Mouse (Mus musculus) MEL (cell line): ENCODE measurements around the gene Shcbp1l.

Experiments
- CHD2 ChIP-seq: IDR thresholded peaks from 2 replicates; pipeline ENCODE4 v1.6.1; 2011; ENCODE audit warnings: low read length, improper control_type of control experiment
- CTCF ChIP-seq, 3 experiments: IDR thresholded peaks in 2 of 3; conservative IDR thresholded peaks in 1 of 3; 2 replicates each; pipeline ENCODE4 v1.5.1; 2011 to 2012; ENCODE audit warnings: low read length in 3 of 3, low read depth in 2 of 3, mild to moderate bottlenecking in 2 of 3, improper control_type of control experiment in 1 of 3, inconsistent platforms in 1 of 3, mixed read lengths in 1 of 3, moderate library complexity in 1 of 3; ENCODE audit not compliant: control insufficient read depth in 1 of 3, insufficient read depth in 1 of 3, poor library complexity in 1 of 3, severe bottlenecking in 1 of 3
- ELF1 ChIP-seq: IDR thresholded peaks from 2 replicates; pipeline ENCODE4 v1.6.1; 2014; ENCODE audit warnings: low read depth, mild to moderate bottlenecking, inconsistent platforms, low read length, improper control_type of control experiment, moderate library complexity
- EP300 ChIP-seq, 2 experiments: IDR thresholded peaks; 2 replicates each; pipeline ENCODE4 v1.6.1; 2011; ENCODE audit warnings: improper control_type of control experiment in 2 of 2, low read length in 2 of 2, low read depth in 1 of 2, mild to moderate bottlenecking in 1 of 2
- GATA1 ChIP-seq: IDR thresholded peaks from 2 replicates; pipeline ENCODE4 v1.6.1; 2011; ENCODE audit warnings: low read depth, low read length, improper control_type of control experiment
- HCFC1 ChIP-seq: IDR thresholded peaks from 2 replicates; pipeline ENCODE4 v1.6.1; 2012; ENCODE audit warnings: low read depth, mild to moderate bottlenecking, inconsistent platforms, low read length, improper control_type of control experiment, moderate library complexity
- POLR2A ChIP-seq, 2 experiments: IDR thresholded peaks; 2 replicates each; pipeline ENCODE4 v1.6.1; 2011 to 2012; ENCODE audit warnings: low read length in 2 of 2, mild to moderate bottlenecking in 2 of 2, control low read depth in 1 of 2, improper control_type of control experiment in 1 of 2, low read depth in 1 of 2, moderate library complexity in 1 of 2; ENCODE audit not compliant: control insufficient read depth in 1 of 2, insufficient read depth in 1 of 2, poor library complexity in 1 of 2

- TF ChIP-seq EP300 (IDR thresholded peaks at IDR 0.05; ENCODE audit: low read depth in 1 of 2, low read length in 2 of 2), result no peak
- TF ChIP-seq CTCF (IDR thresholded peaks at IDR 0.05 in 2 of 3, conservative IDR thresholded peaks at IDR 0.05 in 1 of 3; ENCODE audit: control insufficient read depth in 1 of 3, insufficient read depth in 1 of 3, low read depth in 2 of 3, low read length in 3 of 3, poor library complexity in 1 of 3, severe bottlenecking in 1 of 3), result no peak
- no peak for TF ChIP-seq CHD2
- no peak for TF ChIP-seq HCFC1
- TF ChIP-seq POLR2A (IDR thresholded peaks at IDR 0.05; ENCODE audit: control insufficient read depth in 1 of 2, insufficient read depth in 1 of 2, low read depth in 1 of 2, low read length in 2 of 2, poor library complexity in 1 of 2), result no peak
- no peak for TF ChIP-seq GATA1
- TF ChIP-seq ELF1, result no peak
These were observed 36.8 kb downstream of the Shcbp1l start for GRCm38 (mm10) chr1:153461796-153462195.
